Mouse (Mus musculus): ENCODE results near the gene Aplp2.

- TF ChIP-seq CTCF (IDR thresholded peaks at IDR 0.05): no peak
- TF ChIP-seq POLR2A (IDR thresholded peaks at IDR 0.05; ENCODE audit: insufficient read depth, low read depth, low read length): no peak
Observed at GRCm38 (mm10) chr9:31115586-31115985, 96.0 kb downstream of the Aplp2 start.

Measured in heart, adult 2 months (tissue).